Mouse (Mus musculus) lung, postnatal 0 days (tissue): Measurements from ENCODE around the gene Paox.

Source experiments
- CTCF ChIP-seq: IDR thresholded peaks from 2 replicates; pipeline ENCODE4 v1.5.1; 2016; ENCODE audit warnings: antibody characterized with exemption, mild to moderate bottlenecking
- EP300 ChIP-seq: IDR thresholded peaks from 2 replicates; pipeline ENCODE4 v1.6.1; 2016; ENCODE audit warnings: antibody characterized with exemption, mild to moderate bottlenecking, control low read depth

DNA sequence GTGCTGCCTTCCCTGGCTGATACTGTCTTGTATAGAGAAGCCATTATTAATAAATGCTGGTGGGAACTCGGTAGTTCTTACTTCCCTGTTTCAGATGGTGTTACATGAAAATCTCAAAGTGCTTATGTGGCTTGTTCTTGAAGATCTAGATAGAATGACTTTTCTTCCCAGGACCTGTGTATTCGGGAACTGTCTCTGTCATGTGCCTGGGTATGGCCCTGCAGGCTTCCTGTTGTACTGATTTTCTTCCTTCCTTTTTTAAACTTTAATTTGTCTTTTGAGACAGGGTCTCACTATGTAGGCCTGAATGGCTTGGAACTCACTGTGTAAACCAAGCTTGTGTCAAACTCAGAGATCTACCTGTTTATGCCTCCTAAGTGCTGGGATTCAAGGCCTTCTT, 12.3 kb downstream of the Paox start:
- TF ChIP-seq CTCF (no peak), EP300 (no peak)
